Mouse (Mus musculus) inflammation-experienced regulatory T-cells, adult 6 months (primary cell): Measurements from ENCODE around the gene Fgfrl1. TPM values are rescaled to one million over a fixed set of nuclear protein-coding genes. Genes with fewer than 3 reads are reported as not detected.

Experiments used
- ATAC-seq: one replicate; pipeline ENCODE4 v1.8.0; 2017
- polyA plus RNA-seq, 3 experiments: library from polyadenylated mRNA; unstranded; fragments of 100-300 nt; shearing (Covaris generic); gene quantifications; one replicate each; pipeline ENCODE4 v1.2.1; 2017

The Fgfrl1 gene
- under 1 TPM in 1 of 3 experiments, not detected in 2; 0.32 TPM for polyA plus RNA-seq

- peak; percentile 52 for ATAC-seq
Measured at GRCm38 (mm10) chr5:108692271-108692670, at the start of gene Fgfrl1. TSS of gene Fgfrl1 (plus strand) at chr5:108692382.

DNA sequence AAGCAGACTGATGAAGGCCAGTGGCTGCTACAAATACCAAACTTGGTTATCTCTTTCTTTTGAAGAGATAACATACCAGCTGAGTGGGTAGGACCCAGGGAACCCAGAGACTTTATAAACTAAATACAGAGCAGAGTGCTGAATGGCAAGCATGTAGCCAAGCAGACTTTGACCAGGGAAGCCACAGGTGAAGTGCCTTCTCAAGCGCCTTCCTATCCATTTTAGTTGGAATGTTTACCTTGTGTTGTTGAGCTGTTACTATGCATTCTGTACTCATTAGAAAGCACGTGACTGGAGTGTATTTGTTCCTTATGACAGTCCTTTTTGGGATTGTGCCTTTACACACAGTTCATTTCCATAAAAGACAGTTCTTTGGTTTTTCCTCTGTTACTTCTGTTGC lies 48.5 kb upstream of the Fgfrl1 start:
- no peak for ATAC-seq

GRCm38 (mm10) chr5:108645651-108646342 lies 46.4 kb upstream of the Fgfrl1 start:
- no peak for ATAC-seq

GRCm38 (mm10) chr5:108646343-108646660 lies 45.9 kb upstream of the Fgfrl1 start:
- ATAC-seq, result no peak

DNA sequence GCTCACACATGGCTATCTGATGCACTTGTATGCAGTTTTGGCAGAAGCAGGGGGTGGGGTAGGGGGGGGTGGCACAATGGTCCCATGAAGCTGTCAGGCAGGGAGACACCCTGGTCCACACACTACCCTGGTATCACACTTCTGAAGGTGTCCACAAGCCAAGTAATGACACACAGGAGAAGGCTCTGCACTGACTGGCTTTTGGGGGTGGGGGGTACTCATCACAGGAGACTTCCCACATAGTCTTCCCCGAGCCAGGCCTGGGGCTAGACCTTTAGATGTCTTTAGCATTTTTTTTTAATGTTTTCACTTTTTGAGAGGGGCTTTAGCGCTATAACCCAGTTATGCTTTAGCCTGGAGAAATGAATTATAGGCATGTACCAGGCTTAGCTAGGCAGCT lies 44.9 kb upstream of the Fgfrl1 start:
- ATAC-seq, result no peak

GRCm38 (mm10) chr5:108647820-108648465 lies 44.2 kb upstream of the Fgfrl1 start:
- no peak for ATAC-seq

DNA sequence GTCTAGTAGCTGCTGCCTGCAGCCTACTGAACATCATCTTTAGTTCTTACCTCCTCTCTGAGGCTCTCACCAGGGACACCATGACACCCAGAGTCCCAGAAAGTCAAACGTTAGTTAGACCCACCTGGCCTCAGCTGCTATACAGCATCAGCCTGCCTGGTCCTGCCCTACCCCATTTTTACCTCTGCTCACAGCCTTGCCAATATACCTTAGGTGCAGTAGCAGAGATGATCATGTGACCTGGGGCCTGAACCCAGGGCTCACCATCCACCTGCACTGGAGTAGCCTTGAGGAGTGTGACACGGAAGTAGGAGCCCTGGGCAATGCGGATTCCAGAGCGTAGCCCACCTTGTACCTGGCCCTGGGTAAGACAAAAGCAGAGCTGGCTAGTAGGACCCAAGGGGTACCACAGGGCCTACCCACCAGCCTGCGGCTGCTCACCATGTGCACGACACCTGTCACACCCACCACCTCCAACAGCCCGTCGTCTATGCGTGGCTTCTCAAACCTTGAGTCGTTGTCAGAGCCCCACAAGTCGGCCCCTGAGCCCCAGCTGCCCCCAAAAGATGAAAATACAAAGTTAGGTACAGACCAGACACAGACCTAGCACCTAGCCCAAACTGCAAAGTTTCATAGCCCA lies 43.1 kb upstream of the Fgfrl1 start:
- ATAC-seq, result no peak

DNA sequence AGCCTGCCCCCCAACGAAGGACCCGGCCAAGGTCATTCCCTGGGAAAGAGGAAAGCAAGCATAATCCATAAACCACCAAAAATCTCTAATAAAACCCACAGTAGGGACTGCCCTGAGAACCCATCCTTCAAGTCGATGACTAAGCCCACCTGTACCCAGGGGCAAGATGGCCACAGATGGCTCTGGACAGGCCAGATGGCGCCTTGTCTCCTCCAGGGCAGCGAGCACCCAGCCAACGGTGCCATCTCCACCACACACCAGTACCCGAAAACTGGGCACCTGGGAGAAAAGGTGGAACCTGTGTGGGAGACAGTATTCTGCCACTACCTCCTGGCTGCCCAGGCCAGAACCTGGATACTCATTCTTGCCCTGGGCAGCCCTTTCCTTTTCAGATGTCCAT lies 41.8 kb upstream of the Fgfrl1 start:
- ATAC-seq, result no peak

GRCm38 (mm10) chr5:108651136-108651720 lies 41.0 kb upstream of the Fgfrl1 start:
- no peak for ATAC-seq

DNA sequence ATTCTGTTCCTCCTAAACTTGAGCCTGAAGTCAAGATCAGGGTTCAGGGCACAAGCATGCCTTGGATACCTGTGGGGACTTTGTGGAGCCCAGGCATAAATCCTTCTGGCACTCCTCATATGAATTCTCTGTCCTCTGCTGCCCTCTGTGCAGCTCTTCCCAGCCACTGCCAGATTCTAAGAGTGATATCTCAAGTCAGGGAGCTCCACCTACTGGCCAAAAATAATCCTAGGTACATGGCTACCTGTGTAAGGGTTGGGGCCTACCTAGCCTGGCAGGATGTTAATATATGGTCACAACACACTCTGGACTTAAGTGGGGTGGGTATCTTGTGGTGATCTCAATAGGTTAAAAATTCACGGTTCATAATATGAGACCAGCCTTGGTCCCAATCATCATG lies 40.4 kb upstream of the Fgfrl1 start:
- ATAC-seq, result peak; percentile 95

DNA sequence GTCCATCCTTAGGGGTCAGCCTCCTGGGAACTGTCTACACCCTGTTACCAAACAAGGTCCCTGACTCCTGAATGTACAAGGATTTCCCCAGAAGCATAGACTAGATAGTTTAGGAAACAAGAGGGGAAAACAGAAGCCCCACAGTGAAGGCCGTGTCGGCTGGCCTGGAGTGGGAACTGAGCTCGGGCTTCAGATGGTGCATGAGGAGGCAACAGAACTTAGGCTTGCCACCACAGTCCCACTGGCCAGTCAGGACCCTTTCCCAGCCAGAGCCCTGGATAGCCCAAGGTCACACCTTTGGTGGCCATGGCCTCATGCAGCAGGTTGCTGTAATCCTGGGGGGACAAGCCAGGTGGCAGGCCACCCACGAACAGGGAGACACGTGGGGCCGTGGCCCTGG lies 38.8 kb upstream of the Fgfrl1 start:
- no peak for ATAC-seq

- no peak for ATAC-seq
Measured at GRCm38 (mm10) chr5:108654444-108654990, 37.7 kb upstream of the Fgfrl1 start.

DNA sequence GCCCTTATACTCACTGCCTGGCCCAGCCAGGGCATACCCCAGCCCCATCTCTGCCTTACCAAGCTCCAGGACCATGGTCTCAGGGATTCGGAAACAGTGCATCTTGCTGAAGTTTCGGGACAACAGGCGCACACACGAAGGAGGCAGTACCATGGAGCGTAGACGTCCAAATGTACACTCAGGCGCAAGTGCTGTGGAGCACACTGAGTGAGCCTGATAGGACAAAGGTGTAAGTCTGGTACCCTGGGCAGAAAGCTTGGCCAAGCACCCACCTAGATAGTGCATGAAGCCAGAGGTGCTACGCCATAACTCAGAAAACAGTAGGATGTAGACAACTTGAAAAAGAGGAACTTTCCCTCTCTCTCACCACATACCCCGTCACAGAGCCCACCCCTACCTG lies 36.8 kb upstream of the Fgfrl1 start:
- no peak for ATAC-seq

DNA sequence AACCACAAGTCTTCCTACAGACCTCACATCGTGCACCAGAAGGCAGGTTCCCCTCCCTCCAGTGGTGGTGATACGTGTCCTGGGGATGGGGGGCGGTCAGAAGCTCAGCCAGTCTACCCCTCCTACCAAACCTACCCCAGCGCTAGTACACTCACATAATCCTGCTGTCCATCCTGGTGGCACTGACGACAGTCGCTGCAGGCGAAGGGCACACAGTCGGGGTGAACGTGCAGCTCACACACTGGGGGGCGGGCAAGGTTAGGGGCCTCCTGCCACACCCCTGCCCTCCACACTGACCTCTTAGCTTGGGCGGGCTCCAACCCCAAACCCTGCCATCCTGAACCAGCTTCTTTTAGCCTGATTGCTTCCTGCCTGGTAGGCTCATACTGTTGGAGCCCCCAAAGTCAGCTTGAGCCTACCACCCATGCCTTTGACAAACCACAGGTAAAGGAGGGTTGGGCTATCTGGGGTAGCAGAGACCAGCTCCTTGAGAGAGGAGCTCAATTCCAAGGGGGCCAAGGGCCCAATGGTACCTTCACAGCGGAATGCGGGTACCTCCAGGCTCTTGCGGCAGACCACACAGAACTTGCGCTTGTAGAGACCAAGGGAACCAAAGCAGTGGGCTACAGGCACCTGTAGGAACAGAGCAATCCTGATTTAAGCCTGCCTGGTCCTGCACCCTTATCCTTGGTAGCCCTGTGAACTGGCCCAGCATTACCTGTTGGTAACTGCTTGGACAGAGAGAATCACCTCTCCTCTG lies 36.1 kb upstream of the Fgfrl1 start:
- no peak for ATAC-seq

DNA sequence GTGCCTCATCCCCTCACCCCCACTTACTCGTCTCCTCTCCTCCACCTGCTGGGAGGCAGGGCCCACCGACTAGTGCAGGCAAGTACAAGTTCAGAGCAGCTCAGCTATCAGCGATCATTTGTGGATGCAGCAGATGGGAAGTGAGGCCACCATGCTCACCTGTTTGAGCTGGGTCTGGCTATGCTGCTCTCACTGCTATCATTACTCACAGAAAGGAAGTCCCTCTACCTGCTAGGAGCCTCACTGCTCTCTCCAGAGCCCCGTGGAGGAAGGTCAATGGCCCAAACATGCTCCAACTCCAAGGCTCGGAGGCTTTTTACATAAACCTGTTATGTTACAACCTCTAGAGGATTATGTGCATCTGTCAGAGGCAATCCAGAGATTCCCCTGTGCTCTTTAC lies 34.8 kb upstream of the Fgfrl1 start:
- no peak for ATAC-seq

DNA sequence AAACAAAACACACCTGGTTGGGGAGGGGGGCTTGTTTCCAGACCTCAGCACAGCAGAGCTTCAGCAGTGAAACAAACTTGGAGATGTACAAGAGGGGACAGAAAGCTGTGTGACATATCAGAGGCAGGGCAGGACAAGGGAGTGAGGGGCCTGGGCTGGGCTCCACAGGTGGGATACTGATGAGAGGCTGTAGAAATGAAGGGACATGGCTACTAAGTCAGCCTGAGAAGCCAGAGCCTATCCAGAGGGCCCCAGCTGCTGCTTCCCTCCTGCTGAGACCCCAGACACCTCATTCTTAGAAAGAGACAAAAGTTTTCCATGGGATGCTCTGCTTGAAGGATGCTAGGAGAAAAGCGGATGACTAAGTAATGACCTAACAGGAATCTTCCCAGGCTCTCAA lies 33.6 kb upstream of the Fgfrl1 start:
- no peak for ATAC-seq

GRCm38 (mm10) chr5:108659698-108660631 lies 32.2 kb upstream of the Fgfrl1 start, which contains the start of gene Idua:
TSS of gene Idua (plus strand) at chr5:108660331.
- ATAC-seq, result peak; percentile 28

DNA sequence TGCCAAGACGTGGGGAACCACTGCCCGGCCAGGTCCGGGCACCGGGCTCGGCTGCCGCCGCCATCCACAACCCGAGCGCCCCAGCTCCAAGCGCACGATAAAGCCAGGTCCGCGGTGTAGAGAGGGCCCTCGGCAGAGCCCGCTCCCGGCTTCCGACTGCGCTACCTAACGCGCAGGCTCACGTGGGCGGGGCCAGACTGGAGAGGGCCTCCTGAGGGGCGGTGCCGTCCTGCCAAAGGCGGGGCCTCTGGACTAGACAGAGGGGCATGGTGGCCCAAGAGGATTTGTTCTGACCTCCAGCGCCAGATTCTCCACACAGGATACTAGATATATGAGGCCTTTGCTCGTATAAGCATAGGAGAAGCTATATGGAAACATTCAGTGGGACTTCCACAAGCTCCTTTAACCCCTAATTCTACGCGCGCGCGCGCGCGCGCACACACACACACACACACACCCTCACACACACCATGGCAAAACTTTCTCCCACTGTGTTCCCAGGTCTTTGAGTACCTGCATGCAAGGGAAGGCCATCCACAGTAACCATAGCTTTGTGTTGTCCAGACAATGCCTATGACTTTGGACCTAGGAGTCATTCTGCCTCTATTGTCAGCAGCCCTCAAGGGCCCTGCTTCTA lies 31.4 kb upstream of the Fgfrl1 start:
- ATAC-seq, result peak; percentile 96

DNA sequence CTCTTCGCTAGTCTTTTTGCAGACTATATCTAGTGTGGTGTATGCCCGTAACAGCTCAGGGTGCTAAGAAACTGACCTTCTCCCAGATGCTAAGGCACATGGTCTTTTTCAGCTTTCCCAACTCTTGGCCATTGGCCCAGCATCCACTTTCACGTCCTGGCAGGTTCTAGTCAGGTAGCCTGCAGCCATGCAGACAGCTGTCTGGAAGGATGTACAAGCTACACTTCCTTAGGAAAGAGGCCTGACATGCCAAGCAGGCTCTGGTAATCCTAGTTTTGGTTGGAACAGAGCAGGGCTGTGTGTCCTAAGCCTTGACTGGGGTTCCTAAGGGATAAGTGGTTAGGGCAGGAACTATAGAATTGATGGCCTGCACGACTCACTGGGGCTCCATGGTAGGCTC lies 29.4 kb upstream of the Fgfrl1 start:
- ATAC-seq, result no peak

- ATAC-seq, result no peak
Measured at GRCm38 (mm10) chr5:108665066-108665465, 27.1 kb upstream of the Fgfrl1 start.

DNA sequence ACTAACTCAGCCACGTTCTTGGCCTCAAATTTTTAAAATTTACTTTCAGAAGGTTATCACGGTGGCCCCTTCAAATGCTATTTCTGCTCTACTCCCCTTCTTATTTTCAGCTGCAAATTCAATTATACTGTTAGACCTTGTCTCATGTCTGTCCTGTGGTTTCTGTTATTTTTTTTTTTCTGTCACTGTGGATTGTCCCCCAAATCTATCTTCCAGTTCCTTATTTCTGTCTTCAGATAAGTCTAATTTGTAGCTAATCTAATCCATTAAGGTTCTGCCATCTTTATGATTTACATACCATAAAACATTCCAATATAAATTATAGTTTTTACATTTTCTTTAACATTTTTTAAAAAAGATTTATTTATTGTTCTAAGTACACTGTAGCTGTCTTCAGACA lies 24.8 kb upstream of the Fgfrl1 start:
- ATAC-seq, result no peak
